Mouse (Mus musculus): ENCODE measurements around the gene Apobec3. TPM values are rescaled to one million over a fixed set of nuclear protein-coding genes. Genes with fewer than 3 reads are reported as not detected.
"Not testable (repeated sequence)": the region's sequence is repeated elsewhere in the genome, so short reads cannot be mapped to it uniquely, and the experiment has no call there.

Apobec3 gene
- polyA plus RNA-seq, 1 experiment from 2014 or later = 7.6 TPM

DNA sequence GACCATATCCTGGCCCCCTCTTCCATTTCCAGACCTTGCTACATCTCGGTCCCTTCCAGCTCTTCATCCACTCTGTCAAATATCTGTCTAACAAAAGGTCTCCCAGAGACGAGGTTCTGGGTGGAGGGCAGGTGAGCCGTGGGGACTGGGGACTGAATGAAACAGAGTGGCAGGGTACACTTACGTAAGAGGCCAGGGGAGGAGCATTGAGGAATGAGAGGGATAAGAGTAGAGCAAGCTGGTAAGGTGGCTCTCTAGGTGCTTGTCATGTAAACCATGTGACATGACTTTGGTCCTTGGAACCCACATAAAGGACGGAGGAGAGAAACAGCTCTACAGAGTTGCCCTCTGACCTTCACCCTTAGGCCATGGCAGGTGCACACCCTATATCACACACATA lies 7.5 kb downstream of the Apobec3 start:
- no peak overlapping the region for H3K27ac ChIP-seq (replicated peaks; ENCODE audit: low read depth, low read length)
- no peaks in the 10 kb centered on the region for H3K36me3 ChIP-seq (replicated peaks; ENCODE audit: control insufficient read depth, insufficient read depth, low read depth, low read length)
- H3K9me3 ChIP-seq (replicated peaks; ENCODE audit: control insufficient read depth, low read length) = no peaks in the 10 kb centered on the region
- no peak overlapping the region for H3K4me2 ChIP-seq (ENCODE audit: low read depth, low read length)
- ATAC-seq (replicated peaks; ENCODE audit: insufficient number of reproducible peaks, low FRiP score, low TSS enrichment, low read depth) (no peak), DNase-seq (ENCODE audit: low spot score) (no peak)
- H3K9ac ChIP-seq (replicated peaks; ENCODE audit: low read length) = no peak overlapping the region
- H3K4me3 ChIP-seq (ENCODE audit: low read depth, low read length) = no peak overlapping the region
- 89% methylated on average over 5 of the region's 5 CpGs for WGBS
- H3K27me3 ChIP-seq (ENCODE audit: control insufficient read depth, insufficient read depth, low read length) = no peaks in the 10 kb centered on the region
- H3K4me1 ChIP-seq (ENCODE audit: control insufficient read depth, insufficient read depth, low read length) = no peaks in the 10 kb centered on the region

DNA sequence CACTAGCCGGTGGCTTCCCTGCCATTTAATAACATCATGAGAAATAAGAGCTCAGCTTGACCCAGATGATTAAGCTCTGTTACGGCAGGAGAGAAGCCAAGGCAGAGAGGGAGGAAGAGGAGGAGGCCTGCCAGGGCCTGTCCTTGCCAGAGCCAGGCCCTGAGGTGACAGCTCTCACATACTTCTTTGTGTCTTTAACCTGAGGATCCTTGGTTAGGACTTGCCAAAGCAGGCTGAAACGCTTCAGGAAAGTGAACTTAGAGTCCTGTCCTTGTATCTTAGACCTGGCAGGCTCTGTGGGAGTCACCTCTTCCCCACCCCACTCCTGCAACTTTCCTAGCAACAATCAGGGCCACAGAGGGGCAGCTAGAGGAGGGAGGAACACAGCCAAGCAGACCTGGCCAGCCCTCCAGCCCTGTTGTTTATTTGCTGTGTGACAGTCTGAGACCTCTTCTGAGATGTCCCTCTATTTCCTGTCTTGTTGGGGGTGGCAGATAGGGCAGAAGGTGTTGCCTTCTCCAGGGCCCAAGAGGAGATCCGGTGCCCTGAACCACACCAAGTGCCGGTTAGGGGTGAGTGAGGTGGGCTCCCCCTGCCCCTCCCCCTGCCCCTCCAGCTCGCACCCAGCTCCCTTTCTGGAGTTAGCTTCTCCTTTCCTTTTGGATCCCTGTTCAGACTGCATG lies 8.5 kb downstream of the Apobec3 start:
- 82% methylated on average over 6 of the region's 6 CpGs for WGBS
- Histone ChIP-seq H3K4me2 (ENCODE audit: low read depth, low read length) (no peak overlapping the region), H3K4me3 (ENCODE audit: low read depth, low read length) (no peak overlapping the region), H3K9ac (replicated peaks; ENCODE audit: low read length) (no peak overlapping the region), H3K27ac (replicated peaks; ENCODE audit: low read depth, low read length) (no peak overlapping the region), H3K36me3 (replicated peaks; ENCODE audit: control insufficient read depth, insufficient read depth, low read depth, low read length) (no peaks in the 10 kb centered on the region), H3K9me3 (replicated peaks; ENCODE audit: control insufficient read depth, low read length) (no peaks in the 10 kb centered on the region), H3K4me1 (ENCODE audit: control insufficient read depth, insufficient read depth, low read length) (no peaks in the 10 kb centered on the region), H3K27me3 (ENCODE audit: control insufficient read depth, insufficient read depth, low read length) (no peaks in the 10 kb centered on the region)
- DNase-seq (ENCODE audit: low spot score) (no peak), ATAC-seq (replicated peaks; ENCODE audit: insufficient number of reproducible peaks, low FRiP score, low TSS enrichment, low read depth) (no peak)

DNA sequence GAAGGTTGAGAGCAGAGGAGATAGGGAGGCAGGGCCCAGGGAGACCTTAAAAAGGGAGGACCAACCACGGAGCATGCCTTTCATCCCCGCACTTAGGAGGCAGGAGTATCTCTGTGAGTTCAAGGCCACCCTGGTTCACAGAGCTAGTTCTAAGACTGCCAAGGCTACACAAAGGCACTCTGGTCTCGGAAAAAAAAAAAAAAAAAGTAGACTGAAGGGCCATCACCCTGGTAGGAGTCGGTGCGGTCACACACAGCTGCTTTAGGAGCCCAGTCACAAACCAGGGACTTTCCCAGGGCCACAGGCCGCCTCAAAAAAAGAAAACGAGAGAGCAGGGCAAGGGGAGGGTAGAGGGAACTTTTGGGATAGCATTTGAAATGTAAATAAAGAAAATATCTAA lies 9.3 kb downstream of the Apobec3 start:
- Histone ChIP-seq H3K9ac (replicated peaks; ENCODE audit: low read length) (no peak overlapping the region), H3K4me3 (ENCODE audit: low read depth, low read length) (no peak overlapping the region), H3K4me2 (ENCODE audit: low read depth, low read length) (no peak overlapping the region), H3K27ac (replicated peaks; ENCODE audit: low read depth, low read length) (no peak overlapping the region), H3K9me3 (replicated peaks; ENCODE audit: control insufficient read depth, low read length) (no peaks in the 10 kb centered on the region), H3K27me3 (ENCODE audit: control insufficient read depth, insufficient read depth, low read length) (no peaks in the 10 kb centered on the region), H3K4me1 (ENCODE audit: control insufficient read depth, insufficient read depth, low read length) (no peaks in the 10 kb centered on the region), H3K36me3 (replicated peaks; ENCODE audit: control insufficient read depth, insufficient read depth, low read depth, low read length) (no peaks in the 10 kb centered on the region)
- DNase-seq (ENCODE audit: low spot score) = no peak
- ATAC-seq (replicated peaks; ENCODE audit: insufficient number of reproducible peaks, low FRiP score, low TSS enrichment, low read depth) = no peak
- 71% methylated on average over 7 of the region's 7 CpGs for WGBS

DNA sequence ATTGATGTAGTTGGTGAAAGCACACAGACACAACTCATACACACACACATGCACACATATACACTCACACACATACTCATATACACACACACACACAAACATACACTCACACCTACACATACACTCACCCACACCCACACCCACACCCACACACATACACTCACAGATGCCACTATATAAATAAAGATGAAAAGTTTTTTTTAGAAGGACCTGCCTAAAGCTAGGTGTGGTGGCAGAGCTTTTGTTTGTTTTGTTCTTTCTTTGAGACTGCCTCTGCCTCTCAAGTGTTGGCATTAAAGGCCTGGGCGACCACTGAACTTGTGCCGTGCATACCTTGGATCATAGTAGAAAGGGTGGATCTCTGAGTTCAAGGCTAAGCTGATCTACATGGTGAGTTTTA lies 9.9 kb downstream of the Apobec3 start:
- Histone ChIP-seq H3K9me3 (replicated peaks; ENCODE audit: control insufficient read depth, low read length) (no peaks in the 10 kb centered on the region), H3K4me1 (ENCODE audit: control insufficient read depth, insufficient read depth, low read length) (no peaks in the 10 kb centered on the region), H3K9ac (replicated peaks; ENCODE audit: low read length) (no peak overlapping the region), H3K27me3 (ENCODE audit: control insufficient read depth, insufficient read depth, low read length) (no peaks in the 10 kb centered on the region), H3K36me3 (replicated peaks; ENCODE audit: control insufficient read depth, insufficient read depth, low read depth, low read length) (no peaks in the 10 kb centered on the region), H3K4me2 (ENCODE audit: low read depth, low read length) (no peak overlapping the region), H3K4me3 (ENCODE audit: low read depth, low read length) (no peak overlapping the region), H3K27ac (replicated peaks; ENCODE audit: low read depth, low read length) (no peak overlapping the region)
- no peak for ATAC-seq (replicated peaks; ENCODE audit: insufficient number of reproducible peaks, low FRiP score, low TSS enrichment, low read depth)
- no peak for DNase-seq (ENCODE audit: low spot score)
- 91% methylated on average over 2 of the region's 2 CpGs for WGBS

DNA sequence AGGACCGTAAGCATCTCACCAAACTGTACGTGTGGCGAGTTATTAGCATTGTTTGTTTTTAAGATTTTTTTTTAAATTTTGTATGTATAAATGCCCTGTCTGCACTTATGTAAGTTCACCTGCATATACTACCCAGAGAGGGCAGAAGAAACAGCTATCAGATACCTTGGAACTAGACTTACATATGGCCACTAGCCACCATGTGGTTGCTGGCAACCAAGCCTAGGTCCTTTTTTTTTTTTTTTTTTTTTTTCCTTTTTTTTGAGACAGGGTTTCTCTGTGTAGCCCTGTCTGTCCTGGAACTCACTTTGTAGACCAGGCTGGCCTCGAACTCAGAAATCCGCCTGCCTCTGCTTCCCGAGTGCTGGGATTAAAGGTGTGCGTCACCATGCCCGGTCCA lies 11.6 kb downstream of the Apobec3 start:
- ATAC-seq (replicated peaks; ENCODE audit: insufficient number of reproducible peaks, low FRiP score, low TSS enrichment, low read depth); DNase-seq (ENCODE audit: low spot score); H3K27me3 ChIP-seq (ENCODE audit: control insufficient read depth, insufficient read depth, low read length); H3K36me3 ChIP-seq (replicated peaks; ENCODE audit: control insufficient read depth, insufficient read depth, low read depth, low read length); H3K27ac ChIP-seq (replicated peaks; ENCODE audit: low read depth, low read length); H3K4me3 ChIP-seq (ENCODE audit: low read depth, low read length); H3K4me1 ChIP-seq (ENCODE audit: control insufficient read depth, insufficient read depth, low read length); H3K9me3 ChIP-seq (replicated peaks; ENCODE audit: control insufficient read depth, low read length); H3K9ac ChIP-seq (replicated peaks; ENCODE audit: low read length); H3K4me2 ChIP-seq (ENCODE audit: low read depth, low read length): not testable (repeated sequence)
- 94% methylated on average over 8 of the region's 8 CpGs for WGBS

DNA sequence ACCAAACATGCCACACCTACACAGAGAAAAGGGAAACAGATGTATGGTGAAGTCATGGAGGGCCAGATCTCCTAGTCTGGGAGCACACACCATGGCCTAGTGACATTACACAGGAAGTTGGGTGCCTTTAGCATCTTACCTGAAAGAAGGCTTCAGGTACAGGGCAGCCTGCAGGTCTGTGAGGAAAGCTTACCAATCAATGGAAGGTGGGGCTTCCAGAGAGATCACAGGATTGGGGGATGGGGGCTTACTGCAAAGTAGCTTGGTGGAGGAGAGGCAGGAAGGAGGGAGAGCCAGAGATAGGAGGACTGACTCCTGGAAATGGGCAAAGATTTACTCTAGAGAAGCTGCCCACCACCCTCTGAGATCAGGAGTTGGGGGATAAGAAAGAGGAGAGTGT lies 12.5 kb downstream of the Apobec3 start:
- H3K36me3 ChIP-seq (replicated peaks; ENCODE audit: control insufficient read depth, insufficient read depth, low read depth, low read length) = no peaks in the 10 kb centered on the region
- DNase-seq (ENCODE audit: low spot score) (no peak), ATAC-seq (replicated peaks; ENCODE audit: insufficient number of reproducible peaks, low FRiP score, low TSS enrichment, low read depth) (no peak)
- no peaks in the 10 kb centered on the region for H3K27me3 ChIP-seq (ENCODE audit: control insufficient read depth, insufficient read depth, low read length)
- H3K4me1 ChIP-seq (ENCODE audit: control insufficient read depth, insufficient read depth, low read length) = no peaks in the 10 kb centered on the region
- H3K27ac ChIP-seq (replicated peaks; ENCODE audit: low read depth, low read length) = no peak overlapping the region
- no peak overlapping the region for H3K4me3 ChIP-seq (ENCODE audit: low read depth, low read length)
- no peaks in the 10 kb centered on the region for H3K9me3 ChIP-seq (replicated peaks; ENCODE audit: control insufficient read depth, low read length)
- no peak overlapping the region for H3K4me2 ChIP-seq (ENCODE audit: low read depth, low read length)
- no peak overlapping the region for H3K9ac ChIP-seq (replicated peaks; ENCODE audit: low read length)

DNA sequence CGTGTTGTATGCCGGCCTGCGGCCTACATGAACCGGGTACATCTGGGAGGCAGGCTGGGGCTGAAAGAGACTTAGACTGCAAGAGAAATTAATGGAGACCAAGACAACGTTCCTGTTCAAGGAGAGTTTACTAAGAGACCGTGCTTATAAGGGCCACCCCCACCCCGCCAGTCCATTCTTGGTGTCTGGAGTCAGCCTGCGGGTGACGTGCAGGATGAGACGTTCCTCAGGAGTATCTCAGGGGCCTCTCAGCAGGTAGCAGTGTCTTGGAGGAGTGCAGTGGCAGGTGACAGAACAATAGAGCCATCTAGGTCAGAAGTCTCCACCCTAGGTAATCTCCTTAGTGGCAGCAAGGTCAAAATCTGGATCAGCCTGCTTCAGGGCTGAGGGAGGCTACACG lies 13.2 kb downstream of the Apobec3 start:
- H3K27ac ChIP-seq (replicated peaks; ENCODE audit: low read depth, low read length); H3K4me3 ChIP-seq (ENCODE audit: low read depth, low read length); H3K9ac ChIP-seq (replicated peaks; ENCODE audit: low read length); H3K4me1 ChIP-seq (ENCODE audit: control insufficient read depth, insufficient read depth, low read length); H3K9me3 ChIP-seq (replicated peaks; ENCODE audit: control insufficient read depth, low read length); DNase-seq (ENCODE audit: low spot score); H3K36me3 ChIP-seq (replicated peaks; ENCODE audit: control insufficient read depth, insufficient read depth, low read depth, low read length); H3K4me2 ChIP-seq (ENCODE audit: low read depth, low read length); H3K27me3 ChIP-seq (ENCODE audit: control insufficient read depth, insufficient read depth, low read length); ATAC-seq (replicated peaks; ENCODE audit: insufficient number of reproducible peaks, low FRiP score, low TSS enrichment, low read depth): not testable (repeated sequence)
- WGBS = 84% methylated on average over 11 of the region's 11 CpGs

DNA sequence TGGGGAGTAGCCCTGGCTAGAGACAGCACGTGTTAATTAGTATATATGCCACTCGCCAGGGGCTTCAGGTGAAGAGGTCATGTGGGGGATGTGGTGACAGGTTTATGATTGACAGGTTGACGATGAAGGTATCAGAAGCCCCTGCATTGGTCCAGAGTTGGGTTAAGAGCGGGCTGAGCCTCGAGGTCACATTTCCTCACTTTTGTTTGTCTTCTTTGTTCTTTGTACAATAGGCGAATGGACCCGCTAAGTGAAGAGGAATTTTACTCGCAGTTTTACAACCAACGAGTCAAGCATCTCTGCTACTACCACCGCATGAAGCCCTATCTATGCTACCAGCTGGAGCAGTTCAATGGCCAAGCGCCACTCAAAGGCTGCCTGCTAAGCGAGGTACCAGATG lies 13.8 kb downstream of the Apobec3 start:
- no peak for DNase-seq (ENCODE audit: low spot score)
- Histone ChIP-seq H3K9ac (replicated peaks; ENCODE audit: low read length) (no peak overlapping the region), H3K4me3 (ENCODE audit: low read depth, low read length) (no peak overlapping the region), H3K27me3 (ENCODE audit: control insufficient read depth, insufficient read depth, low read length) (no peaks in the 10 kb centered on the region), H3K36me3 (replicated peaks; ENCODE audit: control insufficient read depth, insufficient read depth, low read depth, low read length) (no peaks in the 10 kb centered on the region), H3K27ac (replicated peaks; ENCODE audit: low read depth, low read length) (no peak overlapping the region), H3K4me2 (ENCODE audit: low read depth, low read length) (no peak overlapping the region), H3K9me3 (replicated peaks; ENCODE audit: control insufficient read depth, low read length) (no peaks in the 10 kb centered on the region), H3K4me1 (ENCODE audit: control insufficient read depth, insufficient read depth, low read length) (no peaks in the 10 kb centered on the region)
- WGBS = 76% methylated on average over 12 of the region's 12 CpGs
- ATAC-seq (replicated peaks; ENCODE audit: insufficient number of reproducible peaks, low FRiP score, low TSS enrichment, low read depth) = no peak
